Mouse (Mus musculus): ENCODE measurements around the gene Lrch3. TPM values are rescaled to one million over a fixed set of nuclear protein-coding genes. Genes with fewer than 3 reads are reported as not detected.
"Not testable (repeated sequence)": the region's sequence is repeated elsewhere in the genome, so short reads cannot be mapped to it uniquely, and the experiment has no call there.

Gene Lrch3
- total RNA-seq, 1 experiment from 2014 or later, result 67.0 TPM

DNA sequence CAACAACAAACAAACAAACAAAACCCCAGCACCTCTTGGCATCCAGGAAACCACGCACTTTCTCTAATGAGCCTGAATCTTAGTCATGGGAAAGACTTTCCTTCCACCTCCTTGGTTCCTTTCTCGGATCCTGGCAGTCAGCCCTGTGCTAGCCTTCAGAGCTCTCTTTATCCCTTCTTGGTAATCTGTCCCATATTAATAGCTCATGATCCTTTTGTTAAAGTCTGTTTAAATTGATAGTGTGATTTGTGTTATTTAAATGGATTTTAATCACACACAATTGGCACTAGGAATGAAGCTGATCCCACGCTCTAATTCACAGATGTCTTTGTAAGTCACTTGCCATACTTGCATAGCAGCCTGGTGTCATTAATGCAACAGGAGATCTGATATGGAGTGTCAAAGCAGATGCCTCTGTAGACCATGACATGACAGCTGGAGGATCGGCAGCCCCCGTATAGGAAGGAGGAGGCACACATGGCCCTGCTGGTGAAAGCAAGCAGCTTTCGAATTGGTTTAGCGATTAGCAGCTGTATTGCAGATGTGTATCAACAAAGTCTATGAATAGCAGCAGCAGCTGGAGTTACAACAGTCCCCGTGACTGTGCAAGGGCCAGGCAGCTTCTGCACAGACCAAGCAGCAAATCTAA lies 110.7 kb downstream of the Lrch3 start:
- ATAC-seq (ENCODE audit: extremely low read depth, insufficient number of reproducible peaks, low FRiP score, poor library complexity, severe bottlenecking), result no peak

DNA sequence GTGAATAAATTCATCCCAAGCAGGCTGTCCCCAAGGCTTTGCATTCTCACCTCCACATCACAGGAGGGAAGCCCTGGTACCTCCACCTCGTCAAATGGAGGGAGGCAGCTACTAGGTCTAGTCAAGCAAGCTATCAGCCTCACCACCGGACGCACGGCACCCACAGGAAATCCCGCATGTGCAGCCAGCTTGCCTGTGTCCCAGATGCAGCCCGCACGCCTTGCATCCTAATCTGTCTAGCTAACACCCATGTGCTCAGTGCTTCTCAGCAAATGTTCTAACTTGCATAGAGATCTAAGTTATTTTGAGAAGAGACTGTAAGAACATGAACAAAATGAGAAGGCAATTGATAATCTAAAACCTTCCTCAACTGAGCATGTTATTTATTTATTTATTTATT lies 112.5 kb downstream of the Lrch3 start:
- ATAC-seq (ENCODE audit: extremely low read depth, insufficient number of reproducible peaks, low FRiP score, poor library complexity, severe bottlenecking), result no peak

DNA sequence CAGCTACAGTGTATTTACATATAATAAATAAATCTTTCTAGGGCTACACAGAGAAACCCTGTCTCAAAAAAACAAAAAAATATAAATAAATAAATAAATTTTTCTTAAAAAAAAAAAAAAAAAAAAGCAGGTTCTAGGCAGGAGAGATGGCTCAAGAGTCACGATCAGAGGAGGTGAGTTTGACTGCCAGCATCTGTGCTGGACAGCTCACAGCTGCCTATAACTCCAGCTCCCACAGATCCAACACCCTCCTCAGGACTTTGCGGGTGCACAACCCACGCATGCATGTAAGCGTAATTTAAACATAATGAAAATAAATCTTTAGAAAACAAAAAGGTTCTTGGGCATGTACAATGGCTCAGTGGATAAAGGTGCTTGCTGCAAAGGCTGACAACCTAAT lies 122.1 kb downstream of the Lrch3 start:
- no peak for ATAC-seq (ENCODE audit: extremely low read depth, insufficient number of reproducible peaks, low FRiP score, poor library complexity, severe bottlenecking)

DNA sequence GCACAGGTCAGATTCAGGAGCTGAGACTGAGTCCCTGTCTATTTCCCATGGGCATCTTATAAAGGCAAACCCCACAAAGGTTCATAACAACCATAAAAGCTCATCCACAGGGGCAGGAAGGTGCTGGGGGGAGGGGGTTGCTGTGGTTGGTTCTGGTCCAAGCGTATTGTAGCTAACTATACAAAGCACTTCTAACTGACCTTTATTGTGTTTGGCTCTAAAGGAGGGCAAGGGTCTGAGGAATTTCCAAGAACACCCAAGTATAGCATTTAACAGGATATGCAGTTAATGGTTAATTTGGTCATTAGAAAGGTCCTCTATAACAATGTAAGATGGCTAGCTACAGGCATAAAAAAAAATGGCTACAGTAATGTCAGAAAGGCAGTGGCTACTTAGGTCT lies 128.8 kb downstream of the Lrch3 start:
- no peak for ATAC-seq (ENCODE audit: extremely low read depth, insufficient number of reproducible peaks, low FRiP score, poor library complexity, severe bottlenecking)

DNA sequence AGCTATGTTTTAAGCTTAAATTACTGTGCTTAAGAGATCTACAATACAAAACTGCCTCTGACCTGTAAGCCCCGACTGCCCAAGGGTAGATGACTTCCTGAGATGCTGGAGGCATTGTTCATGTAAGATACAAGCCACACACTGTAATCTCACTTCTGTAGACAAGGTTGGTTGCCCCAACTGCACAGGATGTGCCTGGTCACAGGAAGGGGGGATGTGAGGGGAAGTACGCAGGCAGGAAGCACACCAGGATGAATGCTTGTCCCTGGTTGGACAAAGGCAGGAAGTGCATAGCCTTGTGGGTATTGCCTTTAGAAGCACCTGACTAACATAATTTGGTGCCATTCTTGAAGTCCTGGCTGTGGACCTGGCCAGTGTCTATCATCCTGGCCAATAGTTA lies 129.4 kb downstream of the Lrch3 start:
- 0 out of 2 replicates have a peak, but pooled peaks have one; percentile 23 for ATAC-seq (ENCODE audit: extremely low read depth, insufficient number of reproducible peaks, low FRiP score, poor library complexity, severe bottlenecking)

DNA sequence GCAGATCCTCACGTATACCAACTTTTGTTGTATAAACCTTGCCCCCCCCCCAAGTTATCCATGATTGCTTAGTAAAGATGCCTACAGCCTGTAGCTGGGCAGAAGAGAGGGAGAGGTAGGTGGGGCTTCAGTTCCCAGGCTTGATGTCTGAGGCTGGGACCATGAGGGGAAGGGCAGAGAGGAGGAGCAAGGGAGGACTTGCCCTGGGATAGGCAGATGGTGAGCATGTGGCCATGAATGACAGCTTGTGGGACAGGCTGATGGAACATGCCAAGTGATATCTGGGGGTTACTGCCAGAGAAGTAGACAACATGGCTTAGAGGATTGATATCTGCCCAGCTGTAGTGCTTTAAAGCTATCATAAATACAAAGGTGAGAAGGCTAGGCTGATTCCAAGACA lies 134.1 kb downstream of the Lrch3 start:
- no peak for ATAC-seq (ENCODE audit: extremely low read depth, insufficient number of reproducible peaks, low FRiP score, poor library complexity, severe bottlenecking)

DNA sequence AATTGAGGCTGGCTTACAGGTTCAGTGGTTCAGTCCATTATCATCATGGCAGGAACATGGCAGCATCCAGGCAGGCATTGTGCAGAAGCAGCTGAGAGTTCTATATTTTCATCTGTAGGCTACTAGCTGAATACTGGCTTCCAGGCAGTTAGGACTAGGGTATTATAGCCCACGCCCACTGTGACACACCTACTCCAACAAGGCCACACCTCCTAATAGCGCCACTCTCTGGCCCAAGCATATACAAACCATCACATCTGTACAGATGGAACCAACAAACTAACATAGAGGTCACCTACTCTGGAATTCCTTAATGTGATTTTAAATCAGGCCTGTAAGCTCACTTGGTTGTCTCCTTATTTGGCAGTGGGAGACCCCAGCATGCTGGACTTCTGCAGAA lies 134.8 kb downstream of the Lrch3 start:
- ATAC-seq (ENCODE audit: extremely low read depth, insufficient number of reproducible peaks, low FRiP score, poor library complexity, severe bottlenecking), result no peak

DNA sequence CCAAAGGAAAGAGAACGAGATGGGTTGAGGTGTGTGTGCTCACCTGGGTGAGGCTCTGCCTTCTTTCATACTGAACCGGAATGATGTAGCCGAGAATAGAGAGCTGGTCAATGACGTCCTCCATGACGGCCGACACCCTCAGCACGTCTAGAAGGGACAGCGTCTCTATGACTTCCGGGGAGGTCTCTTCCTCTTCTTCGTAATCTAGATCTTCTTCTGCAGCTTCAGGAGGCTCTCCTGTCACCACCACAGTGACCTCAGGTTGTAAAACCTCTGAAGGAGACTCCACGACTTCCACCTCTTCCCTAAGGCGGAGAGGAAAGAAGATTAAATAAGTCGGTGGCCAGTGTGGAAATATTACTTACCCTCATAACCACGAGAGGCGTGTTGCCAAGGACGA lies 135.9 kb downstream of the Lrch3 start:
- ATAC-seq (ENCODE audit: extremely low read depth, insufficient number of reproducible peaks, low FRiP score, poor library complexity, severe bottlenecking), result no peak

DNA sequence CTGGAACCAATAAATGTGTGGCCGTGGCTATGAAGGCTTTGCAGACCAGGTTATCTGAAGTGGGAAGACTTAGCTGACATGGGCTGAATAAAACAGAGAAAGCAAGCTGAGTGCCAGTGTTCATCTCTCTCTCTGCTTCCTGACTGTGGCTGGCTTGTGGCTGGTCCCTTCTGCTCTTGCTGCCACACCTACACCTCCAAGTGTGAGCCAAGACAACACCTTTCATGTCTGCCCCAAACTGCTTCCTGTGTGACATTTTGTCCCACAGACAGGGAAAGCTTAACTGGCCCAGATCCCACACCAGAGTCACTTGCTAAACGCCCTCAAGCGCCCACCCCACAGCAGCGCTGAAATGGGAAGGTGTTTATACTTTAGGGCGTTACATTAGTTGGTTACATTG lies 139.2 kb downstream of the Lrch3 start:
- no peak for ATAC-seq (ENCODE audit: extremely low read depth, insufficient number of reproducible peaks, low FRiP score, poor library complexity, severe bottlenecking)

DNA sequence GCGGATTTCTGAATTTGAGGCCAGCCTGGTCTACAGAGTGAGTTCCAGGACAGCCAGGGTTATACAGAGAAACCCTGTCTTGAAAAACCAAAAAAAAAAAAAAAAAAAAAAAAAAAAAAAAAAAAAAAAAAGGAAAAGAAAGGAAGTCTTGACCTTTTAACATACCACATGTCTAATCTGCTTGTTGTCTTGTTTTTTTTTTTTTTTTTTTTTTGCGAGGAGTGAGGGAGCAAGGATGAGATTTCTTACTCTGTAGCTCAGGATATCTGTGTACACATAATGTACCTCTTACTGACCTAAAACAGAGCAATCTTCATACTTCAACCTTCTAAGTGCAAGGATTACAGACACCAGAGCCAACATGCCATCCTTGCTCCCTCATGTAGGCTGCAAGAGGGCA lies 141.0 kb downstream of the Lrch3 start:
- not testable (repeated sequence) for ATAC-seq (ENCODE audit: extremely low read depth, insufficient number of reproducible peaks, low FRiP score, poor library complexity, severe bottlenecking)

DNA sequence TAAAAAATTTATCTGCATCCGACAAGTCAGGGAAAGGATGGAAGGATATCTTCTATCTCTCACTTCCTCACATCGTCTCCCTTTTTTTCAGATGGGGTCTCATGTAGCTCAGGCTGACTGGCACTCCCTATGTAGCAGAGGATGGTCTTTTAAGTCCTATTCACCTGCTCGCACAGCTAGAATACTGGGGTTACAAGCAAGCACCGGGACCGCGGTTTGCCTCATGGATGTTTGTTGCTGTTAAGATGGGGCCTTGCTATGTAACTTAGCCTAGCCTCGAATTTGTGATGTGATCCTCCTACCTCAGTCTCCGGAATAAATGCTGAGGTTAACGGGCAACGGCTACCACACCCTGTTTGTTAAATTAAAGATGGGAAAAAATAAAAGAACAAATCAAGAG lies 141.8 kb downstream of the Lrch3 start:
- ATAC-seq (ENCODE audit: extremely low read depth, insufficient number of reproducible peaks, low FRiP score, poor library complexity, severe bottlenecking), result no peak

DNA sequence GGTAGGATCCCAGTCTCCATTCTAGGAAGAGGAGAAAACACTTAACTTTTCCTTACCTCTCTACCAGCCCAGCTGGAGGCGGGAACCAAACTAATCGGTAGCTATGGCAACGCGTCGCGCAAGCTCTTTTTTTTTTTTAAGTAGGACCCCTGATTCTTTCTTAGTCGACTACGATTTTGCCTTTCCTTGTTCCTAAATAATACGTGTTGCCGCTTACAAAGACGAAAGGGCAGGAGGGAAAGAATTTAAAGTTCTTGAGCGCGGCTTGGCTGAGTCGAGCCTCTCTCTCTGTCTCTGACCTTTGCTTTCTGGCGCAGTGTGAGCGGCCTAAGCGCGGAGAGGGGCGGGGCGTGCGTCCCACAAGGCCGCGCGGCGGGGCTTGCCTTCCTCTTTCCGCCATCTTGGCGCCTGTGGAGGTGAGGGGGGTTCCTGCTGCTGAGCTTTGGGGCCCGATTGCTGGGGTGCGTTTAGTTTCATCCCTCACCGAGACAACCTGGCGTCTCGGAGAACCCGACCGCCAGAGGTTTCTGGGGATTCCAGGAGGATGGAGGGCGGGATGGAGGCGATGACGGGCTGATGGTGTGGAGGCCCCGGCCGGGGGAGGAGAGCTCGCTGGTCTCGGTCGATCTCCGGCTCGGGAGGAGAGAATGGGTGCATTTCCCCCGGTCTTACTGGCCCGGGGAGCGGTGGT lies 142.3 kb downstream of the Lrch3 start, which contains the start of the genes Iqcg and Rpl35a:
TSS of gene Iqcg (minus strand) at position 124 of the 691 bp plus-strand sequence.
TSS of gene Rpl35a (plus strand) at position 359 of the 691 bp plus-strand sequence.
- ATAC-seq (ENCODE audit: extremely low read depth, insufficient number of reproducible peaks, low FRiP score, poor library complexity, severe bottlenecking), result peak; percentile 88

DNA sequence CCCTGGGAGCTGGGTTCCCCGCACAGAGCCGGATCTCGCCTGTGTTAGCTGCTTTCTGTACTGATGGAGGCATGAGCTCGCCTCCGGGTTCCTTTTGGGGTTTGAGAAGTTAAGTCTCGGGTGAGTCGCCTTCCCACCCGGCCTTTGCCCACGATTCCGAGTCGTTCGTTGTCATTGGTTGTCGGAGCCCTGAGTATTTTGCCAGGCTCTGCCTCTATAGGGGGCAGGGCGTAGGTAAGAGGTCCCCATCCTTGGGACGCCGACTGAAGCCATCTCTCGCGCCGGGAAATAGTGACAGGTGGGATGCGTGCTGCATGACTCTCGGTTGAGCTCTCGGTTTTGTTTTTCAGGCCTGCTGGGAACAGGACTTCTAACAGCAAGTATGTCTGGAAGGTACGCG lies 142.9 kb downstream of the Lrch3 start:
- no peak for ATAC-seq (ENCODE audit: extremely low read depth, insufficient number of reproducible peaks, low FRiP score, poor library complexity, severe bottlenecking)

DNA sequence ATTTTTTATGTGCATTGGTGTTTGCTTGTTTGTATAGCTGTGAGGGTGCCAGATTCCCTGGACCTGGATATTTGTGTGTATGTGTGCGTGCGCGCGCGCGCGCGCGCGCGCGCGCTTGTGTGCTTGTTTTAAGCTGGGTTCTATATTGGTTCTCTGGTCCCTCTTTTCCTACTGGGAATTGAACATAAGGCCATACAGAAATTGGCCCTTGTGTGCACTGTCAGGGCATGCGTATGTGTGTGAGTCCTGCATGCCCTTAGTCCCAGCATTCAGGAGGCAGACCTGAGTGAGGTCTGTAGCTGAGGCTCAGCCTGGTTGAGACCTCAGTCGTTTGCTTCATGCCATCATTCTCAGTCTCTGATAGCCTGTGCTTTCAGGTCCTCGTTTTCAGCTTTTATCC lies 144.1 kb downstream of the Lrch3 start:
- no peak for ATAC-seq (ENCODE audit: extremely low read depth, insufficient number of reproducible peaks, low FRiP score, poor library complexity, severe bottlenecking)

DNA sequence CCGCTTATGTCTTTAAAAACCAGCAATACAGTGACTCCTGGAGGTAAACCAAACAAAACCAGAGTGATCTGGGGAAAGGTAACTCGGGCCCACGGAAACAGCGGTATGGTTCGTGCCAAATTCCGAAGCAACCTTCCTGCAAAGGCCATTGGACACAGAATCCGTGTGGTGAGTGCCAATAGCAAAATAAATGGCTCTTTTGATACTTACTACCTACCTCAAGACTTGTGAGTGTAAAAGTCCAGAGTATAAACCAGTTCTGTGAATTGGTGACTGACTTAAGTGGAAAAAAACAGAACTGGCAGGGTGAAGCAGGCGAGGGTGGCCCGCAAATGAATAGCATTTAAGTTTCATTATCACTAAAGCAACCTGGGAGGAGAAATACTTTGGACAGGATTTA lies 144.8 kb downstream of the Lrch3 start:
- ATAC-seq (ENCODE audit: extremely low read depth, insufficient number of reproducible peaks, low FRiP score, poor library complexity, severe bottlenecking), result not testable (repeated sequence)

DNA sequence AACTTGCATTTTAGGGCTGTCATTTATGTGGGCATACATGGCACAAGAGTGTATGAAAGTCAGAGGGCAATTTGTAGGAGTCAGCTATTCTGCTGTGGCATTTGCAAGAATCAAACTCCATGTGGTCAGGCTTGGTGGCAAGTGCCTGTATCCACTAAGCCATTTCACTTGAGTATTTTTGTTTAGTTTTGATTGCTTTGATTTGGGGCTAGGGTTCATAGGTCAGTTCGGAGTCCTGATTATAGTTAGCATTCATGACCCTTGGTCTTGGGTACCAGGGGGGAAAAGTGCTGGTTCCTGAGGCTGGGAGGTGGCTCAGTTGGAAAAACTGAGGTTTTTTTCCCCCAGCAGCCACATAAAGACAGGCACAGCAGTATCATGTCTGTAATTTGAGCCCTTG lies 145.6 kb downstream of the Lrch3 start:
- no peak for ATAC-seq (ENCODE audit: extremely low read depth, insufficient number of reproducible peaks, low FRiP score, poor library complexity, severe bottlenecking)

DNA sequence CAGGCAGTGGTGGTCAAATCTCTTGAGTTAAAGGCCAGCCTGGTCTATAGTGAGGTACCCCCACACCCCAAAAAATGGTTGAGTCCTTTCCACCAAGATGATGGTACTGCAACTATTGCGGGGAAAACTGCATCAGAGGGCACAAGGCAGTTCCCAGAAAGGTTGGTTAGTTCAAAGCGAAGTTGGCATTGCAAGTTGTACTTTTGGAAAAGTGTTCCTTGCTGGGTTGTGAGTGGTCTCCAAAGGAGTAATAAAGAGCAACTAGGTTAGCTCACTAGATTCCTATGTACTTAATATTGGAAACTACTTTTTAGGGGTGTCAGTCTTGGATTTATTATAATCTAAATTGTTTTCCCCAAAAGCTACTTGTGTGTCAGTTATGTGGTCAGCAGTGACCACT lies 147.0 kb downstream of the Lrch3 start:
- ATAC-seq (ENCODE audit: extremely low read depth, insufficient number of reproducible peaks, low FRiP score, poor library complexity, severe bottlenecking), result no peak

DNA sequence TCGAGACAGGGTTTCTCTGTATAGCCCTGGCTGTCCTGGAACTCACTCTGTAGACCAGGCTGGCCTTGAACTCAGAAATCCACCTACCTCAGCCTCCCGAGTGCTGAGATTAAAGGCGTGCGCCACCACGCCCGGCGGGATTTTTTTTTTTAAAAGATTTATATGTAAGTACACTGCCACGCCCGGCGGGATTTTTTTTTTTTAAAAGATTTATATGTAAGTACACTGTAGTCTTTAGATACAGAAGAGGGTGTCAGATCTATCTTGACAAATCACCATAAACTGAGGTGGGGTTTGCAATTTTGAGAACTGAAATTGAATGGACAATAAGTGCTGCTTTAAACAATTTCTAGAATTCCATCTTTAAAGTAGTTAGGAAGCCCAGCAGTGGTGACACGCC lies 147.5 kb downstream of the Lrch3 start:
- ATAC-seq (ENCODE audit: extremely low read depth, insufficient number of reproducible peaks, low FRiP score, poor library complexity, severe bottlenecking), result no peak

DNA sequence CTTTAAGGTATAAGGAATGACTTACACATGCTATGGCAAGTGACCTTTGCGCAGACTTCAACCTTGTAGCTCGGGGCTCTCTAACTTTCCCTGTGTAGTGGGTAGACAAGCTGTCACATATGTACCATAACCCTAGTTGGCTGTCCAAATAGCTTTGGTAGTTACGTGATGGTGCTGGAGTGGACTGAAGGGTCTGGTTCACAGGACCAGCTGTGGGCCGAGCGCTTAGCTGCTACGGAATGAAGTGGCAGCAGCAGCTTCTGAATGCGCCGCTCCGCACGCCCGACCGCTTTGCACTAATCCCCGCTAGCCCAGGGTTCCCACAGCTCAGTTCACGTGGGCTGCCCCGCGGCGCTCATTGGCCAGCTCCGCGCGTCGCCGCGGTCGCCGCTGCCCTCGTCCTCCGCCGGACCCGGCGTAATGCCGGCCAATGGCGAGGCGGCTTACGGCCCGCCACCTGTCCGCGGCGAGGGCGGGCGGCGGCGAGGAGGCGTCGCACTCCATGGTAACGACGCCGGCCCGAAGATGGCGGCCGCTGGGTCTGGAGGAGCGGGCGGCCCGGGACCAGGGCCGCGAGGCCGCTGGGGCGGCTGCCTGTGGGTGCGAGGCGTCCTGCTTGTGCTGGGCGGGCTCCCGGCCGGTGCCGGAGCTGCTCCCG lies 148.3 kb downstream of the Lrch3 start, which contains the start of gene Lmln:
TSS of gene Lmln (plus strand) at position 498 of the 658 bp plus-strand sequence.
- peak; percentile 75 for ATAC-seq (ENCODE audit: extremely low read depth, insufficient number of reproducible peaks, low FRiP score, poor library complexity, severe bottlenecking)

DNA sequence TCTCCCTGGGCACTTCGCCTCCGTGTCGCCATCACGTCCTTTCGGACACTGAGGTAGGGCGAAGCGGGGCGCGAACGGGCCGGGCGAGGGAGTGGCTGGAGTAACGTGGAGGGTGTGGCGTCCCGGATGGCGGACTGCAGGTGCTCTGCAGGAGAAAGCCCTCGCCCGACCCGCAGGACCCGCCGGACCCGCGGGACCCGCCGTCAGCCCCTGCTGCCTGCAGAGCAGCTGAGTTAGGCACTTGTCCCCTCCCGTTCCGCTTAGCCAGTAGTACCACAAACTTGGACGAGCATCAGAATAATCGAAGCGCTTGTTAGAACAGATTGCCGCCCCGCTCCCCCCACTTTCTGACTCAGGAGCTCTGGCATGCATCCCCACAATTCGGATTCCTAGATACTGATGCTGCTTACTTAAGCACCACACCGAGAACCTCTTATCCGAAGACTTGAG lies 148.8 kb downstream of the Lrch3 start:
- peak; percentile 7; the same call in 1 of the 2 replicates for ATAC-seq (ENCODE audit: extremely low read depth, insufficient number of reproducible peaks, low FRiP score, poor library complexity, severe bottlenecking)
